Mouse (Mus musculus) layer of hippocampus, adult 8-10 months (tissue): ENCODE measurements around the gene Eps8l1. TPM values are rescaled to one million over a fixed set of nuclear protein-coding genes. Genes with fewer than 3 reads are reported as not detected.

Experiments
- microRNA-seq, 2 experiments: library from miRNA; unstranded; fragments of <30 nt; microRNA quantifications; one replicate each; pipeline ENCODE4 v1.2.0; 2022
- total RNA-seq, 4 experiments: library from RNA; stranded (reverse); gene quantifications; 2 replicates each; pipeline ENCODE4 v1.2.4; 2022

Eps8l1 gene
- total RNA-seq, 4 experiments from 2014 or later, result 6.1 to 9.1 (median 6.2) TPM

Small RNAs within 50 kb of the gene (microRNA-seq; reads per million reads assigned to microRNA genes)
- gene Gm24605, result 0 reads per million in 2 experiments

Other genes starting within 250 kb of the Eps8l1 start
- under 1 TPM in 1 of 4 experiments, not detected in 3; 0.50 TPM for gene Lilra5, start 222.9 kb upstream of the Eps8l1 start, total RNA-seq
- gene Ncr1, start 123.0 kb upstream of the Eps8l1 start, total RNA-seq, result not detected
- under 1 TPM in 1 of 4 experiments, not detected in 3; 0.51 TPM for gene Gp6, start 62.9 kb upstream of the Eps8l1 start, total RNA-seq
- gene Rdh13, start 15.0 kb upstream of the Eps8l1 start, total RNA-seq, result 10 to 100 TPM; 27.0 to 31.7 (median 30.2) TPM
- gene Ppp1r12c, start 41.0 kb downstream of the Eps8l1 start, total RNA-seq, result 100 to 1,000 TPM; 143 to 158 (median 147) TPM
- 1 to 10 TPM; 1.3 to 4.0 (median 2.0) TPM for gene Tnnt1, start 55.7 kb downstream of the Eps8l1 start, total RNA-seq
- gene Tnni3, start 63.6 kb downstream of the Eps8l1 start, total RNA-seq, result 1 to 10 TPM in 1 of 4 experiments, not detected in 3; 1.3 TPM
- gene Dnaaf3, start 71.8 kb downstream of the Eps8l1 start, total RNA-seq, result 1 to 10 TPM in 1 of 4 experiments, under 1 TPM in 2, not detected in 1; 0.77 to 1.6 (median 0.96) TPM
- gene Syt5, start 86.9 kb downstream of the Eps8l1 start, total RNA-seq, result 100 to 1,000 TPM; 180 to 219 (median 211) TPM
- gene Ptprh, start 143.4 kb downstream of the Eps8l1 start, total RNA-seq, result under 1 TPM; 0.59 to 0.85 (median 0.67) TPM
- gene Tmem86b, start 170.7 kb downstream of the Eps8l1 start, total RNA-seq, result 10 to 100 TPM; 15.4 to 27.0 (median 20.7) TPM
- 100 to 1,000 TPM; 130 to 139 (median 134) TPM for gene Ppp6r1, start 198.3 kb downstream of the Eps8l1 start, total RNA-seq
- gene Hspbp1, start 224.4 kb downstream of the Eps8l1 start, total RNA-seq, result 10 to 100 TPM; 76.4 to 91.2 (median 84.1) TPM
- 100 to 1,000 TPM; 314 to 327 (median 325) TPM for gene Brsk1, start 229.9 kb downstream of the Eps8l1 start, total RNA-seq